Mouse (Mus musculus) embryonic fibroblast, embryonic 13.5 days (primary cell): ENCODE data around the gene Lrba.

ENCODE experiments used
- CTCF ChIP-seq: IDR thresholded peaks from 2 replicates; pipeline ENCODE4 v1.5.1; 2011; ENCODE audit warnings: mild to moderate bottlenecking, control low read depth, low read length, moderate library complexity, borderline replicate concordance; ENCODE audit not compliant: insufficient read depth
- POLR2A ChIP-seq: IDR thresholded peaks from 2 replicates; pipeline ENCODE4 v1.6.1; 2011; ENCODE audit warnings: low read depth, mild to moderate bottlenecking, control low read depth, low read length, moderate library complexity

- peak; percentile 69 for TF ChIP-seq POLR2A
- TF ChIP-seq CTCF = no peak
Observed at GRCm38 (mm10) chr3:86223634-86224313, 706 bp upstream of the Lrba start.
